Mouse (Mus musculus) E14TG2a.4 (cell line): ENCODE measurements at regions not wholly inside any gene's neighbourhood (a gene's known extent, or its start where the extent isn't known, plus 50 kb on each side); places are given as distances from the start of the nearest gene placed in this dataset.

Source experiments
- CTCF ChIP-seq: conservative IDR thresholded peaks from 2 replicates; pipeline ENCODE4 v1.5.1; 2014; ENCODE audit warnings: low read length
- POU5F1 ChIP-seq: IDR thresholded peaks from 2 replicates; pipeline ENCODE4 v1.6.1; 2014; ENCODE audit warnings: low read length, borderline replicate concordance

DNA sequence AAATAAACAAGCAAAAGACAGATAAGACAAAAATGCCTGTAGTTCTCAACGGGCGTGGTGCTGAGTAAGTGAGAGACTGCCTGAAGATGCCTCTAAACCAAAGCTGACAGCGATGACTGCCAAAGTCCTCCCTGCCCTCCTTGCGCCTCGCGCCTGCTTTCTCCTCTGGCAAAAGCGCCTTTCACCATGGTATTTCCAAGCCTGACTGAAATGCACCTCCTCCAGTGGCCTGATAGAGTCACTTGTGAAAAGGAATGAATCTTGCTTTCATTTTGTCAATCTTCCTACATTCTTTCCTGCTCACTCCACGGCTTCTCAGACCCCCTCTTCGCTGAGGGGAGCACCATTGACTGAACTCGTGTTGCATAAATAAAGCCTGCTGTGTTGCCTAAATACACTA, 409.8 kb downstream of the Sox2 start:
- TF ChIP-seq CTCF = no peak
- no peak for TF ChIP-seq POU5F1
